Mouse (Mus musculus) right cerebral cortex, adult 18-20 months (tissue): ENCODE data around the gene Fam163a.
A peak's percentile ranks its signal among the peaks of the same experiment; 100 is the strongest.

Experiments
- DNase-seq: peaks from one replicate; pipeline ENCODE4 v3.0.0; 2022; ENCODE audit warnings: mixed read lengths

Gene Fam163a

DNA sequence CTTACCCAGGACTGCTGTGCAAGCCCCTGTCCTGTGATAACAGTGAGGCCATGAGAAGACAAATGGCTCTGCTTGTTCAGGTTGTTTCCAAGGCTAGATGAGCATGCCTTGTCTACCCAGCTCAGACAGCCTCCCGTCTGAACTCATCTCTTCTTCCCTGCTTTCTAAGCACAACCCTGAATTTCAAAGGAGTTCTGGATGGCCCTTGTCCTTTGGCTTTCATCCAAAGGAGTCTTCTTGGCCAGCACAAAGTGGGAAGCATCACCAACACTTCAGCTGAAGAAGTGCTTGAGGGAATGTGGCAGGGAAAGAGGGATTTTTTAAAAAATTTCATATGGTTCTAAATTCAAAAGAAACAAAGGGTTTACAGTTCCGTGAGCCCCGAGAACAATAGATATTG is 3.8 kb downstream of the Fam163a start:
- no peak for DNase-seq

DNA sequence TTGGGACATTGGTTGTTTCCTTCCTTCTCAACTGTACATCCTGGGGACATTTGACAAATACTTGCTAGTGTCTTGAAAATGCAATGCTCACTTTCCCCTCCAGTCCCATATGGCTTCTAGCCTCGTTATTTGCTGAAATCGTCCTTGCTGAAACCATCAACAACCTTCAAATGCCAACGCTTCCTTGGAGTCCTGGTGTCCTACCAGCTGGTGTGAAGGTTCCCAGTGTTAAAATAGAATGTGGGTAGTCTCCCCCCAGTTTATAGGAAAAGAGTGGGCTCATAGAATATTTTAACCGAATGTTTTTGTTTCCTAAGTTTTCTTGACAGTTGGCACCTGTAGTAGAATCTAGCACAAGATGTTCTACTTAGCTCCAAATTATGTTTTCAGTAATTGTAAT is 7.2 kb downstream of the Fam163a start:
- DNase-seq, result no peak

DNA sequence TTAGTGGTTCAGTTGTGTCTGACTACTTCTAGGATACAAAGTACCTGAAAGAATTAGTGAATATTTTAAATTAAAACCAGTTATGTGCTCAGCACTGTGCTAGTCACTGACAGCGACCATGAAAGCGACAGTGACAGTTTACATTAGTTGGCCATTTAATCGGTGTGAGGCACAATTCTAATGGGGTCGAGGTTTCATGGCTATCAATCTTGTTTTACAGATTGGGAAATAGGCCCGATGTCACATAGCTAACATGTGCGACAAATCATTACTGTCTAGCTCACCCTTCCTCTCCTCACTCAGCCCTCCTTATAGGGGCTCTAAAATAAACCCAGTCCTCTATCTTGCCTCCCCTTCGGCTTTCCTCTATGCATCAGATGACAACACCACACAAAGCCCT is 11.5 kb downstream of the Fam163a start:
- no peak for DNase-seq

DNA sequence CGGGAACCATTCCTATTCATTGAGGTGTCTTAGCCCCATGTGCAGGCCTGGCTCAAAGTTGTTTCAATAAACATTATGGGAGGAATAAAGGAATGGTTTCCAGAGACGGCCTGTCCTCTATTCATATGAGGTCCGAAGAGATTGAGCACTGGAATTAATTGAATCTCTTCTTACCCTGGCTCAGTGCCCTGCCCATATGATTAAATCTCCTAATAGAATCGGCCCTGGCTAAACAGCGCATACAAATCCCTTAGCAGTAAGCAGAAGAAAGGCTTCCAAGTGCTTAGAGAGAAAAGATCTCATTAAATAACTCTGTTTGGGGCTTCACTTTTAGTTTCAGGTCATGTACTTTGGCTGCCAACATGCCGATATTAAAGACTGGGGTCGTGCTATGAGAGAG is 12.0 kb downstream of the Fam163a start:
- DNase-seq, result no peak

DNA sequence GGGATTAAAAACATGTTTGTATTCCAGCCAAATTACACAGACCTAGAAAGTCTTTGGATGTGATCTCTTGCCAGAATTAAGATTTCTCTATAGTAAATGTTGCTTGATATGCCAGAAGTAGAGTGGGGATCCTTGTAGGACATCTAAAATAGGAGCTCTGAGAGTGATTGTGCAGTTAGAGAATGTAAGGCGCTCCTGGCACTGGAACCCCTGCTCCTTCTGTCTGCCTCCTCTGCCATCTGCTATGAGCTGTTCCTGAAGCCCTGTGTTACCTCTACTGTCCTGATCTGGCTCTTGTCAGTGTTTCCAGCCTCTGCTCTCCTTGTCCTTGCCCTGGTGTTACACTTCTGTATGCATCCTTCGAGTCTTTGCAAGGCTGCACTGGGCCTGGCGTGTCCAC is 18.2 kb downstream of the Fam163a start:
- DNase-seq, result no peak

DNA sequence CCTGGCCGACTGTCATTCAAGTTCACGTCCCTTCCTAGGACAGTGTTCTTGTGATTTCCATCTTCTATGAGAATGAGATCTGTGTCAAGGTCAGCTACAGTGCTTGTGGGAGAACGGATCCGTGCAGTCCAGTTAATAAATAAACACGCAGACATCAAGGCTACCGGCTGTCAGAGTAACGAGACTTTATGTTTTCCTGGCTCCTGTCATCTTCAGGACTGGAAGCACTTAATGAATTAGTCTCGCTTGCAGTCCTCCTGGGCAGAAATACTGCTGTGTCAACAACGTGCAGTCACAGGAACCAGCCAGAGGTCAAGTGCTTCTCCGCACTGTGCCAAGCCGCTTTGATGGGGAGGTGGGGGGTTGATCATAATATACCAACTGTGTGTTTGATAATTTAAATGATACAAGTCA is 20.7 kb downstream of the Fam163a start:
- DNase-seq, result no peak

DNA sequence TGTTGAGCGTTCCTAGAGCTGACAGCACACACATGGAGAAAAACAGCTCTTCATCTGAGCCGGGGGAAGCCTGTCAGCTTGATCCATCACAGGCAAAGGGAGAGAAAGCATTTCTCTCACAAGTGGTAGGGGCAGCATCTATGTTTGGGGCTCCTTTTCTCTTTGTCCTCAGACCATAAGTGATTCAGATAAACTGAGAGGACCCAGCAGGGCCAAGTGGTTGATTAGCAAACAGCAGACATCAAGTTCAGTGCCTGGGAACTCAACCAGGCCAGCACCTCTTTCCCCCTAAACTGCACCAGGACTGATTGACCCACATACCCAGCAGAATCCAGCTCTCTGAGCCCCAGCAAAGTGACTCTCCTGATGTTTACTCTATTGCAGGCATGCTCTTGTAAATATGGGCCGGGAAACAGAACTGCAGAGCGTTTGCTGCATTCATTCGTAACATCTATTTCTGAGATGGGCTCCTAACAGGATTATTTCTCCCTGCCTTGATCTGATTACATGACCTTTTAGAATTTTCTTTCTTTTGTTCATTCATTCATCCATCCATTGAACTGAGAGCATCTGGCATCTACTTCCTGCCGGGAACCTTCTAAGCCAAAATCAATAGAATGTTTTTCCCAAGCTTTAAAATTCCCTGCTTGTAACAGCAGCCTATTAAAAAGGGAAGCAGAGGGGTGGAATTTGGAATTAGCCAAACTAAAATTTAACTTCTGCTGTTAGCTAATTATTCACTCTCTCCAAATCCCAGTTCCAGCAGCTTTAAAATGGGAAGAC is 21.5 kb downstream of the Fam163a start:
- no peak for DNase-seq

DNA sequence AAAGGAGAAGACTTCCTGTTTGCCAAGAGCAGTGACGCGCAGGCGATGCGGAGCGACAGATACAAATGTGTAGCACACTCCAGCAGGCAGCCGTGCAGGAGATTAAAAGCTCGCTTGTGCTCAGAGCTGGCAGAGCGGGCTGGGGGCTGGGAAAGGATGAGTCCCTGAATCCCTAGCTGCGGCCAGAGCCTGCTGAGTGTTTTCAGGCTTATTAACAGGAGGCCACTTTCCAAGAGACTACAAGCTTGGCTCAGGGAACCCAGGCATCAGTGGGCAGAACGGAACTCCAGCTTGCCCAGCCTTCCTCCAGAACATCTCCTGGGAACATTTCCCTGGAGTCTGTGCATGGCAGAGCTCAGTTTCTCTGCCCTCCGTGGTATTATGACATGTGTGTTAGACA is 25.0 kb downstream of the Fam163a start:
- DNase-seq, result no peak

DNA sequence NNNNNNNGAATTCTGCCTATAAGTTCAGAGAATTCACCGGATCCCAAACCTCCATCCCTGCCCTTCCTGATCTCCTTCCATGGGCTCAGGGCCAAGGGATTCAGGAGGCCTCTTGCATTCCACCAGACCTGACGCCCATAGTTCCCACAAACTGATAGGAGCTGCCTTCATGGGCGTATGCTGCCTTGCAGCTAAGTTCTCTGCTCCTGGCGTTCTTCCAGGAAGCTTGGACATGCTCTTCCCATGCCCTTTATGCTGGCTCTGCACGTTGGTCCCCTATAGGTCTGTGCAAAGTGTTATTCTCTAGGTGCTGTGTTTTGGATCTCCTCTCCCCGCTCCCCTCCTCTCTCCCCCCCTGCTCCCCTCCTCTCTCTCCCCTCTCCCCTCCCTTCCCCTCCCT is 36.1 kb downstream of the Fam163a start:
- DNase-seq, result no peak

DNA sequence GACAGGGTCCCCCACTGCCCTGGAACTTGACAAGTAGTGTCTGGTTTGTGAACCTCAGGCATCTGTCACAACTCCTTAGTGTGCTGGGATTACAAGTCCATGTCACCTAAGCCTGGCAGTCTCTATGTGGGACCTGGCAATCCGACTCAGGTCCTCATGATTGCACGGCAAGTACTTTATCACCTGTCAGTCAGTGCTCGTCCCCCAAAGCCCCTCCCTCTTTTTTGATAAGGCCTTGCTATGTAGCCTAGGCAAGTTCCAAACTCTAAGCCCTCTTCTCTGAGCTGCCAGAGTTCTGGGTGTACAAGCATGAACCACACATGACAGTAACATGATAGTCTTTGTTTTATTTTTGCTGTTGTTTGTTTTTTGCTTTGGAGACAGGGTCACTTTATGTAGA is 88.1 kb downstream of the Fam163a start:
- DNase-seq, result no peak

DNA sequence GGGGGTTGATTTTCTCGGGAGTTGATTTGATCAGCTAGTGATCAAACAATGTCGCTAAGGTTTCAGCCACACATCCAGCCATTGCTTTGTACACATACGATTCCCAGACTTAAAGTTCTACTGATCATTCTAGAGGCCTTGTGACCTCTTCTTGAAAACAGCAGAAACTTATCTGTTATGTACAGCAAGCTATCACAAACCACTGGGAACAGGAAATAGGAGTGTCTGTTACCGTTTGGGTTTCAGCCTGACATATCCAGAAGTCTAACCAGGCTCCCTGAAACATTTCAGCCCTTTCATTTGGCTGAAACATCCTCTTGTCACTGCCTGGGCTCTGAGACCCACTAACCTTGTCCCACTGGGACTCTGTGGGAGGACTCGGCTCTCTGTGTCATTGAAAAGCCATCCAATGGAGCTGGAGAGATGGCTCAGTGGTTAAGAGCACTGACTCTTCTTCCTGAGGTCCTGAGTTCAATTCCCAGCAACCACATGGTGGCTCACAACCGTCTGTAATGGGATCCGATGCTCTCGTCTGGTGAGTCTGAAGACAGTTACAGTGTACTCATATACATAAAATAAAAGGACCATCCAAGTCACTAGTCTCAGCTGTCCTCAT is 90.8 kb downstream of the Fam163a start:
- DNase-seq, result no peak

DNA sequence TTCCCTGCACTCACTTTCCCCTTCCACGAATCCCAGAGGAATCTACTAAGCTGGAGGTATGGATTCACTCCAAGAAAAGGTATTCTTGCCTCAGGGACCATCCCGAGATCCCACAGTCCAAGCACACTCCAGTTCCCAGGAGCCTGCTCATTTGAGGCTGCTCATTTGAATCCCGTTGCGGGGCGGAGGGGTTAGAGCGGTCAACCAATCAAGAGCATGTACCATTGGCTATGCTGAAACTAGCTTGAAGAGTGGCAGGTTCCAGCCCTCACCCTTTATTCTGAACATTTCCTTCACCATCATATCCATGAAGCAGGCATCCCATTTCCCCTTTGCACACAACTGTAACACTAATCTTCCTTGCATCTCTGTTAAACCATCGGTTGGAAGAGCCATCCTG is 92.7 kb downstream of the Fam163a start:
- DNase-seq, result no peak

DNA sequence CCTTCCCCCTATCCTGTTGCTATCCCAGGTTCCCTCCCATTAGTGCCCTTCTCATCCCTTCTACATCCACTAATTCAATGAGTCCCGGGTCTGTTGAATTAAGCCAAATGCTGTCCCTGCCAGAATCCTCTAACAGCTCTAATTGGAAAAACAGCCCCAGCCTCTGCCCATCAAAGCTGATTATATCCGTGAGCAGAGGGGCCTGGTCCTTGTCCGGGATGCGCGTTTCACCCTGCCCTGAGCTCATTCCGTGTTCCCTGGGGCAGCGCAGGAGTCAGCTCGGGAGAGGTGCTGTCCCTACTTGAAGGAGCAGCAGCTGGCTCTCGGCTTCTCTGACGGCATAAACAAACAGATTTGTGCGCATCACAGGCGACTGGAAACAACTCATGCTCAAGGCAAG is 93.1 kb downstream of the Fam163a start:
- no peak for DNase-seq

DNA sequence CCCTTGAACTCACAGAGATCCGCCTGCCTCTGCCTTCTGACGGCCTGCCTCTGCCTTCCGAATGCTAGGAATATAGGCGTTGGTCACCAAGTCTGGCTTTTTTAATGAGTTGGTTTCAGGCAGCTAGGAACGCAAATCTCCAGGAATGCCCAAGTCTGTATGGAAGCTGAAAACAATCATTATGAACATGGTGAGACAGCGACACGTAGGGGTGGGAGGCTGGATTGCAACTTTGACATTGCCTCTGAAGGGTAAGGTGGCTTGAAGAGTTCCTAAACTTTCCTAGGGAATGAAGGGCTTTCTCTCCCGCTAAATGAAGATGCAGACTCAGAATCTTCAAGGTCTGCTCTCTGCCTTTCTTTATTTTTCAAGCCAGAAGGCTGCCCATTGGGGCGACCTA is 93.7 kb downstream of the Fam163a start:
- DNase-seq, result no peak

DNA sequence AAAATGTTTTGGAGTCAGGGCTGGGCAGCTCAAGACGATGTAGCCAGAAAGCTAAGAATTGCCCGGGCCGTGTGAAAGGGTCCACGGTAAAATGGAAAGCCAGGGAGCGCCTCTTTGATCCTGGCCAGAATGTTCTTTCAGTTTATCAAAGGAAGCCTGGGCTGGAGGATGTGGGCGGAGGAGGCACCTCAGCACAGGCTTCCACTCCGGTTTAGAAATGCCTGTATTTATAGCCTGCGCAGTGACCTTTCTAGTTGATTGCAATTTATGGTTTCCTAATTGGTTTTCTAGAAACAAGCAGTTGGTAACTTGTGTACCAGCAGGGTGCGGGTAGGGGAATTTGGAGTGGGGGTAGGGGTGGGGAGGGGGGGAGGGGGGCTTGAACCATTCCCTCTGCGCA is 96.4 kb downstream of the Fam163a start:
- no peak for DNase-seq

DNA sequence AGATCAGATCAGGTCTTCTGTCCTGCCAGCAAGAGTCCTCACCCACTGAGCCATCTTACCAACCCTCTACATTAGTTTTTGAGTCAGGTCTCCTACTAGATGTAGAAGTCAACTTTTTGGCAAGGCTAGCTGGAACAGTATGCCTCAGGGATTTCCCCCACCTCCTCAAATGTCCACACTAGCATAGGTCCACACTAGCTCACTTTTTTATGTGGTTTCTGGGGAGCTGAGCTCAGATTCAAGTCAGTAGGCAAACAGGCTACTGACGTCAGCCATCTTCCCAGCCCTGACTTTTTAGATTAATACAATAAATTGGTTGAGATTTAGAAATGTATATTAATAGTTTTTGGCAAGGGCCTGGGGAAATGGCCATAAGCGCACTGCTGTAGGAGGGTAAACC is 97.4 kb downstream of the Fam163a start:
- DNase-seq, result no peak

DNA sequence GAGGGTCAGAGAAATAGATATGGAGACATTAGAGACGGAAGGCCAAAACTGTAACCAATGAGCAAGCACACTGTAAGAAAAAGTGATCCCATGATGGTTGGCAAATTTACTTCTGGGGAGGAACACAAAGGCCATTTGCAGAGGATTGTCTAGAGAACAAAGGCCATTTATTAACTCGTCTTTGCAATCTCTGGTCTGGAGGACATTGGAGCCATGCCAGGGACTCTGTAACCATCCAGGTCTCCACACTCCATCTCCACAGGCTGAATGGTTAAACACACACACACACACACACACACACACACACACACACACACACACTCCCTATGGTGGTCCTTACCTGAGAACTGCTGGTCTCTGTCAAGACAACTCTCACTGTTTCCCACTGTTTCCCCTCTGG is 99.4 kb downstream of the Fam163a start:
- no peak for DNase-seq

DNA sequence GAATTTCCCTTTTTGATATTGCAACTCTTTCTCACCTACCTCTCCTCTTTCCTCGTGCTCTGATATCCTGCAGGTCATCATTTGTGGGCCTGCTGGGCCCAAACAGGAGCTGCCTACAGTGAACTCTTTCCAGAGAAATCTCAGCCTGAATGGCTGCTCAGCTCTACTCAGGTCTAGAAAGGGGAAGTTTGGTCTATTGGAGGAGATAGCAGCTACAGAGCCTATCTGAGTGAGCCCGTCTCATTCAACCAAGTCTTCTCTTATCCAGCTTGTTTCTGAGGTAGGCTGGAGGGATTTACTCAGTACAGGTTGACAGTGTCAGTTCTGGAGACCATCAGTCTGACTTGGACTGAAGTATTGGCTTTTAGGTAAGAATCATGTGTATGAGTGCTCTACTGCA is 101.1 kb downstream of the Fam163a start:
- DNase-seq, result no peak

DNA sequence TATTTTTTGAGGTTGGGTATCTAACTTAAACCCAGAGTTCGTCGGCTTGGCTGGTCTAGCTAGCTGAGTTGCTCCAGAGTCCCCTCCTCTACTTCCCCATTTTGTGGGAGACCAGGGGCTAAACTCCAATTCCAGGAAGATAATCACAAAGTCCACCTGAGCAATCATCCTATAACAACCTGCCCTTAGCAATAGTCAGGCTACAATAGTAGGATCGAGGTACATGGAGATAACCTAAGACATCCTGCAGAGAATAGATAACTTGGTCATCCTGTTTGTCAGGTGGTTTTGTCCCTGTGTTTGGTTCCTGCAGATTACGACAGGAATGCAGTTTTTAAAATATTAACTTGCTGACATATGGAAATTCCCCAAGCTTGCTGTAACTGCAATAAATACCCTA is 113.0 kb downstream of the Fam163a start:
- DNase-seq, result no peak

DNA sequence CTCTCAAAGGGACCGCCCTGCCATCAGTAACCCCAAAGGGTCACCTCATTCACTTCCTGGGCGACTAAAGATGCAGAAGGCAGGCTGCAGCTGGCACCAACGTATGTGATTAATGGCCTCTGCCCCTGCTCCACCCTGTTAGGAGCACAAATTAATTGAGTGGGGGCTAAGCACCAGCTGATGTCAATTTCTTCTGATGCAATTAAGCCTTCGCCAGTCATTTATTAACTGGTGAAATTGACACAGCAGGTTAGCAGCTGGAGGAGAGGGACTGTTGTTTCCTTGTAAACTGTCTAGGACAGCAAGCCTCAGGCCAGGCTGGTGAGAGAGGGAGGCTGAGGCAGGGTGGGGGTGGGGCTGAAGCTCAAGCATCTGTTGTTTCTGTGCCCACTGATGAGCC is 114.8 kb downstream of the Fam163a start:
- DNase-seq, result no peak

DNA sequence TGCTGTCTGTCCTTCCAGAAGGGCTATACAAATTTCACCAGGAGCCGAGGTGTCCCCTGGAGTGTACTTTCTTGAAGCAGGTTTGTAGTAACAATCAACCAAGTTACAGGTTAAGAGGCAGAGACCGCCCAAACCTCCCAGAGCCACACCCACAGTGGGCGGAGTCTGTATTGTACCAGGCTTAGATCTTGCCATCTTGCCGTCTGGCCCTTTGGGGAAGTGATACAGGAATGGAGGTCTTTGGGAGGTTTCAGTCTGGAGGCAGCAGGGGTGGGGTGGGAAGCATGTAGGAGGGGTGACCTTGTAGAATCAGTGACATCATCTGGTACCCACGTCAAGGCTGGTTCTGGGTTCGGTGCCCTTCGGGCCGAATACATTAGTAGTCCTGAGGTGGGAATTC is 115.3 kb downstream of the Fam163a start:
- no peak for DNase-seq

DNA sequence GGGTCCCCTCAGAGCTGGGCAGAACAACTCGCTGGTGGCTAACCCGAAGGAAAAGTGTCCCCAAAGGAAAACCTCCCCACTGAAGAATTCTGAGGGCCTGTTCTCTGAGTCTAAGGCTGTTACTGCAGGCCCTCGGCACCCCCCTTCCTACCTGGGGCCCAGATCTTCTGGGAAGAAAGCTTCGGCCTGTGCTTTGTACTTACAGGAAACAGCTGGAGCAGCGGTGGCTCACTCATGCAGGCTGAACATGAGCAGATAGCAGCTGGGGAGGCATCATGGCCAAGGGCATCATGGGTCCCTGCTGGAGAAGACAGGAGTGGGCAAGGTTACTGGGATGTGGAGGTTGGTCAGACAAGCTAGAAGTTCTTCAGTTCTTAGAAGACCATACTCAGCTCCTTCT is 117.2 kb downstream of the Fam163a start:
- DNase-seq, result no peak

DNA sequence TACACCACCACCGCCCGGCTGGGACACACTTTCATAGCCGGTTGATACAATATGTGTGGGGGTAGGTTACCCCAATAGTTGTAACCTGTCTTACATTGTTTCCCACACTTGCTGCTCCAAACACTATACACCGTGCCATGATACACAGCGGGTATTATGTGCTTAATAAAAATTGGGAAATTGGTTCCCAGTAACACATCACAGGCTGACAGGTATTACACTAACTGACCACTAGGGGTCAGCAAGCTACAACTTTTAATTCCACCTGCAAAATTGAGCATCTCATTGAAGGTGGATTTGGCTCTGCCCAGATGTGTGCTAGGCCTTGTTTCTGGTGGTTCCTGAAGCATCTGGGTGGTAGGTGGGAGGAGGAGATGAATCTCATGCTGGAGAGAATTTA is 119.1 kb downstream of the Fam163a start:
- DNase-seq, result peak; percentile 27

DNA sequence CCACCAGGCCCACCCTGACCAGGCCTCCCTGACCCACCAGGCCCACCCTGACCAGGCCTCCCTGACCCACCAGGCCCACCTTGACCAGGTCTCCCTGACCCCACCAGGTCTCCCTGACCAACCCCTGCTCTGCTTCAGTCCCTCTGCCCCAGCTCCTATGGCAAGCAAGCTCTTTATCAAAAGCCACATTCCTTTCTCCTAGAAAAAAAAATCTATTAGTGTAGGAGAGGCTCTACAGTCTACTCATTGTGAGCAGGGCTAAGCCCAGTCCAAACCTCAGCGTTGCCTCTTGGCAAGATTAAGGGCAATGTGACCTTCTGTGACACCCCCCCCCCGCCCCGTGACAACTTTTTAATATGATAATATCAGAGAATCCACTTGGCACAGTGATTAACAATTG is 120.2 kb downstream of the Fam163a start:
- DNase-seq, result no peak

DNA sequence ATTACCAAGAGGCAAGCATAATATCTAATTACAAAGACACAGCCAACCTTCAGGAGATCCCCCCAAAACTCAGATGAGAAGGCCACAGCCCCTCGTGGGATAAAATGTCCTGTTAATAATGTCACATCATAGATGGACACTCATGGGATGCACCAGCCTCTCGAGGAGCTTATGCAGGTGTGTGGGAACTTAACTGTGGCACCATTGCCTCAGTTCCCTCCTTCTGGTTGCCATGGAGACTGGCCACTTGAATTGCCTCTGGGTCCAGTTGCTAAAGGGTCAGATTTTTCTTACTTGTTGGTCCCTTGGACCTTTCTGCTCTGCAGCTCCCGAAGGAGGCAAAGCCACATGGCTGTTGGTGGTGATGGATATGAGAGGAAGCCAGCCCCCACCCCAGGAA is 127.2 kb downstream of the Fam163a start:
- no peak for DNase-seq
